Mouse (Mus musculus): ENCODE data around the gene Cdh16.

DNA sequence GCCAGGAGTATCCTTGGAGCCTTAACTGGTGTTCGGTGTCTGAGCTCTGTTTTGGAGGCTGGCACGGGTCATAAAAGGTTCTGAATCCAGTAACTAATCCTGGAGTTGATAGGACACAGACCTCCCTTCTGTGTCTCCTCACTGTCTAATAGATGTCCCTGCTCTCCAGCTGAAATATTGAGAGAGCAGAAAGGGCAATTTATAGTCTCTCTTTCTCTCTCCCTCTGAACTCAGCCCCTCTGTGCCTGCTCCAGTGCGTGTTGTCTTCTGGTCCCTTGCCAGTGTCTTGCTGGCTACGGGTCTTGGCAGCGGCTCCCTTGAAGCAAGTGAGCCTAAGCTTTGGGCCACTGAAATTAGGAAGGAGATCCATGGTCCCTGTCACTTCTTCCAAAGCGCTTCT is 26.5 kb downstream of the Cdh16 start:
- TF ChIP-seq CTCF (IDR thresholded peaks at IDR 0.05) (no peak), EP300 (IDR thresholded peaks at IDR 0.05) (no peak)

All from lung, postnatal 0 days (tissue).